Mouse (Mus musculus) urinary bladder, postnatal 10 days (tissue): ENCODE data around the gene Kif16b.

ENCODE experiments used
- DNase-seq: peaks from one replicate; pipeline ENCODE4 v3.0.0; 2022; ENCODE audit warnings: low spot score

Gene Kif16b

GRCm38 (mm10) chr2:142648023-142648453 lies 253.3 kb downstream of the Kif16b start:
- no peak for DNase-seq

DNA sequence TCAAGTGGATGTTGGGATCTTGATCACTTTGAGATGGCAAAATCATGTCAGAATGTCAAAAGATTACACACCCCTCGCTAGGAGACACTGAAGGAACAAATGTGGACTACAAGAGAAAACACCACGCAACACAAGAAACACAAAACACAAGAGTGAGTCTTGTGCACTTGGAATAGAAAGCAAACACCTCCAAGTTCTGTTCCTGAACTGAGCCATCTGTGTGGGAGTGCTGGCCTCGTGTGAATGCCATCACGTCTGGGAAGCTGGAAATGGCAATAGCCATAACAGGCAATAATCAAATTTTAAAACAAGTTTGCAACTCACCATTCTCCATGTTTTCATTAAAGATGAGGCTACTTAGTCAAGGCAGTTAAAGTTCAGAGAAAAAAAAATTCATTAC lies 254.5 kb downstream of the Kif16b start:
- no peak for DNase-seq

GRCm38 (mm10) chr2:142641766-142642165 lies 259.6 kb downstream of the Kif16b start:
- no peak for DNase-seq

- no peak for DNase-seq
Observed at GRCm38 (mm10) chr2:142635606-142636304, 265.6 kb downstream of the Kif16b start.

GRCm38 (mm10) chr2:142633996-142634559 lies 267.3 kb downstream of the Kif16b start:
- no peak for DNase-seq

GRCm38 (mm10) chr2:142629523-142630312 lies 271.6 kb downstream of the Kif16b start:
- no peak for DNase-seq

DNA sequence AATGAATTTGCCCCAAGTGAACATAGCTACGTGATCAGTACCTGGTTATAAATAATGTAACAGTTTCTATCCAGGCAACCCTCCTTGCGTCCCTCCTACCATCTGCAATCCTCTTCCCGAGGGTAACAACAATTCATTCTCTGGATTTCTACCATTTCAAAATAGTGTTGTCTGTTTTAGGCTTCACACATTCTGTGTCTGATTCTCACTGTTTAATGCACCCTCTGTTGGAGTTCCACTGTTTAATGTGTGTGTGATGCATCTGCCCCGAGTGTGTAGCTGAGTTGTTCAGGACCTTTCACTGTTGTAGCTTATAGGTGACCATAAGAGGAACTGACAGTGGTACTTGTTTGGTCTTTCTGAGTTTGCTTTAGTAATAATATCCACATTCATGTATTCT lies 275.6 kb downstream of the Kif16b start:
- no peak for DNase-seq

DNA sequence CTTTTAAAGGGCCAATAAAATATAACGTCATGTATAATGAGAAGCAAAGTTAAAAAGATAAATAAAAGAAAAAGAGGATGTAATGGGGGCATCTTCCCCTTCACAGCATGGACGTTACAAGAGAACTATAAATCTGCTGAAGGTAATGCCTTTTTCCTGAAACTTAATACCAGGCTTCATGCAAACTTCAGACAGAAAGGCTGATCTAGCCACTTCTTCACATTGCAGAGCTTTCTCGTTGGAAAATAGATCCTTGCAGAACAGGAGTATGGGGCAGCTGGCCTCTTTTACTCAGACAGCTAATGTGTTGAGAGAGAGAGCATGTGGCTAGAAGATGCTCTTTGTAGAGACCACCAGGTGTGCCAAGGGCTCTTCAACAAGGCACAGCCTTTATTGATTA lies 276.2 kb downstream of the Kif16b start:
- no peak for DNase-seq

GRCm38 (mm10) chr2:142624254-142624653 lies 277.1 kb downstream of the Kif16b start:
- no peak for DNase-seq

- no peak for DNase-seq
Observed at GRCm38 (mm10) chr2:142621152-142621551, 280.2 kb downstream of the Kif16b start.

DNA sequence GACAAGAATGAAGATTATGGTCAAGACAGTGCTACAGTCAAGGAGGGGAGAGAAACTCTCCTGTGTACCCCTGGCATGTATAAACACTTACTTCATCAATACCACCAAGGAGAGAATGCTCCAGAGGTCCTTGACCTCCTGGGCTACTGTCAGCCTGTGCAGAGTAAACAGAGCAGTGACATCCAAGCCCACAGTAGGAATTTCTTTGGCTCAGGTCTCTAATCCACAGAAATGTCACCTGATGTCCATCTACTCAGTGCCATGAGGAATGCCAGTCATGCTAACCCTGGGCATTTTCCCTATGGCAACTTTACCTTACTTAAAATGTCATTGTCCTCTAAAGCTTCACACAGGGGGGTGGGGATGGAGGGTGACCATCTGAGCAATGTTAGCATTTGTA lies 281.4 kb downstream of the Kif16b start:
- DNase-seq, result no peak

GRCm38 (mm10) chr2:142614535-142614934 lies 286.8 kb downstream of the Kif16b start:
- no peak for DNase-seq

GRCm38 (mm10) chr2:142612359-142612953 lies 288.9 kb downstream of the Kif16b start:
- DNase-seq, result no peak

GRCm38 (mm10) chr2:142611113-142611512 lies 290.2 kb downstream of the Kif16b start:
- no peak for DNase-seq

DNA sequence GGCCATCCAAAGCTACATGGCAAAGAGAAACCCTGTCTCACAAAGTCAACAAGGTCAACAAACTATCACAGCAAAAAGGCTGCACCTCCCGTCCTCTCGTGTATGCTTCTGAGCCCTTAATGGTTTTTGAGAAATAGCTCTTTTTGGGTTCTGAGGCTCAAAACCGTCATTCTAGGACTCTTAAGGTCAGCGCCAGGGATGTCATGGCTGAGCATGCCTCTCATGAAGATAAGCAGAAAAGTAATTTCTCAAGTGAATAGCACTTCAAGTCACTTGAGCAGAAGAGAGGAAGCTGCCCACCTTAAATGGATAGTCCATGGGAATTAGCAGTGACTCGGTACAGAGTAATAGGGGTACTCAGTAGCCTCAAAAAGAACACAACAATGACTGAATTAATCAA lies 291.1 kb downstream of the Kif16b start:
- DNase-seq, result no peak

- DNase-seq, result no peak
Observed at GRCm38 (mm10) chr2:142608778-142609177, 292.6 kb downstream of the Kif16b start.

DNA sequence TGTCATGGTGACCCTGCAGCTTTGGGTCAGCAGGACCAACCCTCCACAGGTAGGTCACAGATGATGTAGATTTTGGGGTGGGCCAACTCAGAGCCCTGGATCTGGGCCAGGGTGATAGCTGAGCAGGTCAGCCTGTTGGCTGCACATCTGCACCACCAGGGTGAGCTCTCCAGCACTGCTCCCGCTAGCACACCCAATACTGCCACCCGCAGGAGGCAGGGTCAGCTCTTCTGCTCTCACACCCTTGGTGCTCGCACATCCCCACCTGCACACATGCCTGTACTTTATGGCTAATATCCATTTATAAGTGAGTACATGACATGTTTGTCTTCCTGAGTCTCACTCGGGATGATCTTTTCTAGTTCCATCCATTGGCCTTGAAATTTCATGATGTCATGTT lies 296.6 kb downstream of the Kif16b start:
- DNase-seq, result no peak

GRCm38 (mm10) chr2:142603210-142603609 lies 298.1 kb downstream of the Kif16b start:
- no peak for DNase-seq

DNA sequence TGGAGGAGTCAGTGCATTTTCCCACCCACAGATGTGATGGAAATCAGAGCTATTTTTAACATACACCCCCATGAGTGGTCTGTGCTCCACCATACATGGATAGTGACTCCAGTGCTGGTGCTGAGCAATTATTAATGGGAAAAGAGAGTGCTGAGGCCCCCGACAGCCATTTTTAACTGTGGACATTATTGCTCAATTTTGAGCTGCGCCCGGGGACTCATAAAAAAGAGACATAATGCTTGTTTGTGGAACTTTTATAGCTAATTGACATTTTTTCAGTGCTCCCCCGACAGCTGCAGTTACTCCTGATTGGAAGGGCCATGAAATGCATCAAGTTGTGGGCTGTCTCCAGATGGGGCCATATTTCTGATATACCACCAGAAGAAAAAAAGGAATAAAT lies 302.1 kb downstream of the Kif16b start:
- no peak for DNase-seq

GRCm38 (mm10) chr2:142596176-142597170 lies 304.9 kb downstream of the Kif16b start:
- DNase-seq, result no peak

DNA sequence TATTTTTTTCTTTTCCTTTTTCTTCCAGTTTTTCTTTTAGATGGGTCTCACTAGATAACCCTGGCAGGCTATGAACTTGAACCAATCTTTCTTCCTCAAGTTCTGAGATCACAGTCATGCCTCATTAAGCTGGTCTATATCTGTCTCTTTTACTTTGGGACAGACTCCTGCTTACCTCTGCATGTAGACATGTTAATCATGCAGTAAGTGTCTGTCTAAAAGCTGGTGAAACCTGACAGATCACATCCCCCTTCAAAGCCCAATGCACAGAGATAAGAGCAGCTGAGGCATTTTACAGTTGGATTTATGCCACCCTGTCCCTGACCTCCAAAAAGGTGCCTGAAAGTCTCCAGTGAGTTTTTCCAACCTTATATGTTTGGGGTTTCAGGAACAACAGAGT lies 310.4 kb downstream of the Kif16b start:
- no peak for DNase-seq
